In the genomic region with DNA sequence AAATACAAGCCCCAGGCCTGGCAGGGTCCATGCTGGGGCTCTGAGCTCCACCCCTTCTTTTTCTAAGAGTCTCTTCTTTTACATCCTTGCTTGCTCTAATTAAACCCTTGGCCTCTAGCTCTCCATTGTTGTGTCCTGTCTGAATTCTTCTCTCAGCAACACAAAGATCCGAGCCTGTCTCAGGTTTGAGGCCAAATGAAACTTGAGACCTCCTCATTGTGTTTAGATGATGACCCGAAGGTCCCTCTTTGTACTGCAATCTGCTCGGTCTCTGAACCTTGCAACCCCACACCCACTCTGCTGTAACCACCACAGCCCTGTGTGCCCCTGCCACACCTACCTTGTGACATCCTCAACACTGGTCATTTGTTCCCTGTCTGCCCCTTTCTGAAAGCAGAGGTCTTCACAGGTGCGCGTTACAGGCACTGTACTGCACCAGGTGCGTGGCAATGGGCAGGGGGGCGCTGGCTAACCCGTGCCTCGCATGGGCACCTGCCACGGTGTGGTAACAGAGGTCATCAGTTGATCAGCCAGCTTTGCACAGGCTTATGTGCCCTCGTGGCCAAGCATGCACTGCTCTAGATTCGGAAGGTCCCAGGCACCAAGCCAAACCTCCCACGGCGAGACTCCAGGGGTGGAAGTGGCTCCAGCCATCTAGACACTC, we compare ENCODE assay signal across 21 mouse cellular contexts.
DNase-seq lines count a peak whose midpoint lies in the region; ATAC-seq and TF ChIP-seq lines count a peak whose summit lies in the region.
"Had no signal": no experiment of that assay in that cellular context is flagged by ENCODE, and none has a peak within 500 bp of the region (broad histone marks: within the 10 kb centered on the region; RNA-seq: fewer than 3 reads in every experiment).

No protein-coding gene starts in this region.

- ATAC-seq in megakaryocyte, adult 5-6 weeks (ENCODE audit: poor library complexity, severe bottlenecking): no peak
- ATAC-seq in hindbrain, postnatal 0 days: 0 out of 2 replicates have a peak, but pooled peaks have one; percentile 16
- ATAC-seq: forebrain, embryonic 16.5 days; liver, embryonic 12.5 days had no signal

- no peak overlapping the region for H3K9ac ChIP-seq in hindbrain, postnatal 0 days (replicated peaks; ENCODE audit: low read length)
- H3K9ac ChIP-seq: heart, embryonic 13.5 days; limb, embryonic 12.5 days; liver, embryonic 12.5 days; lung, embryonic 14.5 days; midbrain, embryonic 12.5 days had no signal

- no peaks in the 10 kb centered on the region for H3K4me1 ChIP-seq in megakaryocyte, embryonic 14.5 days
- no peaks in the 10 kb centered on the region for H3K4me1 ChIP-seq in hindbrain, postnatal 0 days (ENCODE audit: insufficient read depth, low read length)
- H3K4me1 ChIP-seq: heart, embryonic 13.5 days; limb, embryonic 12.5 days; liver, embryonic 12.5 days had no signal

- peaks cover 15% of the 10 kb centered on the region for H3K27me3 ChIP-seq in megakaryocyte, embryonic 14.5 days (replicated peaks)
- H3K27me3 ChIP-seq in hindbrain, postnatal 0 days (ENCODE audit: insufficient read depth, low read length): peaks cover 11% of the 10 kb centered on the region; the same call in 1 of the 2 replicates
- H3K27me3 ChIP-seq: liver, embryonic 12.5 days had no signal

- H3K36me3 ChIP-seq in megakaryocyte, embryonic 14.5 days (replicated peaks; ENCODE audit: low read length): no peaks in the 10 kb centered on the region
- H3K36me3 ChIP-seq in hindbrain, postnatal 0 days (ENCODE audit: insufficient read depth, low read length): no peaks in the 10 kb centered on the region
- H3K36me3 ChIP-seq: heart, embryonic 13.5 days; limb, embryonic 12.5 days; liver, embryonic 12.5 days; midbrain, embryonic 12.5 days had no signal

- no peaks in the 10 kb centered on the region for H3K9me3 ChIP-seq in megakaryocyte, embryonic 14.5 days
- H3K9me3 ChIP-seq in hindbrain, postnatal 0 days (ENCODE audit: low read length): no peaks in the 10 kb centered on the region
- H3K9me3 ChIP-seq: heart, embryonic 13.5 days; limb, embryonic 12.5 days; liver, embryonic 12.5 days; midbrain, embryonic 12.5 days had no signal

- H3K27ac ChIP-seq in hindbrain, postnatal 0 days: no peak overlapping the region
- H3K27ac ChIP-seq: heart, embryonic 13.5 days; limb, embryonic 12.5 days; liver, embryonic 12.5 days; midbrain, embryonic 12.5 days; stomach, postnatal 0 days had no signal

- peak overlapping the region; percentile 7 for H3K4me3 ChIP-seq in megakaryocyte, embryonic 14.5 days (replicated peaks)
- H3K4me3 ChIP-seq in hindbrain, postnatal 0 days (ENCODE audit: low read length): no peak overlapping the region
- H3K4me3 ChIP-seq: heart, embryonic 13.5 days; limb, embryonic 12.5 days; liver, embryonic 12.5 days; midbrain, embryonic 12.5 days had no signal

- H3K4me2 ChIP-seq in hindbrain, postnatal 0 days (ENCODE audit: low read depth, low read length): no peak overlapping the region
- H3K4me2 ChIP-seq: heart, embryonic 13.5 days; limb, embryonic 12.5 days; liver, embryonic 12.5 days; lung, embryonic 14.5 days; midbrain, embryonic 12.5 days had no signal

- no peak for TF ChIP-seq CTCF in hindbrain, postnatal 0 days (IDR thresholded peaks at IDR 0.05; ENCODE audit: low read depth)

- DNase-seq in embryo, embryonic 10 days (ENCODE audit: low spot score): peak; percentile 66
- DNase-seq in embryo, embryonic 11 days: no peak
- DNase-seq in embryo, embryonic 10.5 days (ENCODE audit: low spot score): peak; percentile 58
- no peak for DNase-seq in hindbrain, postnatal 0 days (ENCODE audit: low spot score)
- DNase-seq in cerebellum, postnatal 4 days (ENCODE audit: low spot score in 2 of 2): no peak
- DNase-seq in adrenal gland, adult 8-10 months: no peak
- DNase-seq: cerebellum, adult 9-10 months; kidney, adult 9 months; kidney, postnatal 4 days; layer of hippocampus, adult 9-11 months; lung, embryonic 14.5 days; lung, postnatal 36 days; right cerebral cortex, postnatal 4 days had no signal

- 48% methylated on average over 14 of the region's 14 CpGs for WGBS in hindbrain, postnatal 0 days

Comparison
In these comparisons a context has a peak if more than half of its experiments do, and no peak if none do; other contexts are left out.
1. DNase-seq: peak in embryo, embryonic 10 days (single experiment) and embryo, embryonic 10.5 days (single experiment); none in embryo, embryonic 11 days (single experiment), hindbrain, postnatal 0 days (single experiment), cerebellum, postnatal 4 days (0 of 2) and adrenal gland, adult 8-10 months (single experiment).